Mouse (Mus musculus): Measurements from ENCODE around the gene Creld2.

DNA sequence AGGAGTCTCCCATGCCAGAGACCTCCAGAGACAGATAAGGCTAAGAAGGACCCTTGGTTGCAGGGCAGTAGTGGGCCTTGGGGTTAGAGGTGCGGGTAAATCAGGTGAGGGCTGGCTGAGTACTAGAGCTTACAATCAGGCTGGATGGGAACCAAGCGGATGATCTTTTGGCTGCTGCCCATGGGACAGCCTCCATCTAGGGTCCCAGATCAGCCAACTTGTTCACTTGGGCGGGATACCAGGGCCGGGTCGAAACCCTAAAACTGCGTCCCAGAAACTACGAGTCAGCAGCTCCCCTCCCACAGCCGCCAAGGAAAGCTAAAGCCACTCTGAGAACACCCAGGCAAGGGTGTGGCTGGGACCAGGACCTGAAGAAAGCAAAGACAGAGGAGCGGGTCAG lies 33.7 kb downstream of the Creld2 start:
- TF ChIP-seq EP300 (IDR thresholded peaks at IDR 0.05; ENCODE audit: low read depth) (no peak), CTCF (IDR thresholded peaks at IDR 0.05; ENCODE audit: low read depth) (no peak)
